Mouse (Mus musculus): Measurements from ENCODE around the gene Gbf1. TPM values are rescaled to one million over a fixed set of nuclear protein-coding genes. Genes with fewer than 3 reads are reported as not detected.

Gbf1 gene
- polyA plus RNA-seq, 1 experiment from 2014 or later, result 45.7 TPM

GRCm38 (mm10) chr19:46322144-46322995 lies 170.1 kb downstream of the Gbf1 start:
- H3K4me1 ChIP-seq (ENCODE audit: control insufficient read depth, insufficient read depth, low read length), result peaks cover 3% of the 10 kb centered on the region; the same call in 1 of the 2 replicates
- H3K36me3 ChIP-seq (ENCODE audit: control insufficient read depth, insufficient read depth, low read length), result no peaks in the 10 kb centered on the region
- 45% methylated on average over 11 of the region's 11 CpGs for WGBS (ENCODE audit: insufficient replicate concordance)
- H3K27me3 ChIP-seq (ENCODE audit: control insufficient read depth, insufficient read depth, low read length), result peaks cover 100% of the 10 kb centered on the region
- no peak overlapping the region for H3K27ac ChIP-seq (ENCODE audit: low read depth, low read length)
- H3K4me2 ChIP-seq, result no peak overlapping the region
- H3K9me3 ChIP-seq (replicated peaks; ENCODE audit: control insufficient read depth, low read length), result no peaks in the 10 kb centered on the region
- H3K9ac ChIP-seq (ENCODE audit: low read depth, low read length), result no peak overlapping the region
- H3K4me3 ChIP-seq (ENCODE audit: low read depth, low read length), result no peak overlapping the region
- no peak for ATAC-seq (replicated peaks; ENCODE audit: insufficient number of reproducible peaks, low FRiP score, low TSS enrichment)

- peaks cover 4% of the 10 kb centered on the region for H3K4me1 ChIP-seq (ENCODE audit: control insufficient read depth, insufficient read depth, low read length)
- WGBS (ENCODE audit: insufficient replicate concordance), result 67% methylated on average over 13 of the region's 13 CpGs
- H3K27me3 ChIP-seq (ENCODE audit: control insufficient read depth, insufficient read depth, low read length), result peaks cover 95% of the 10 kb centered on the region
- H3K27ac ChIP-seq (ENCODE audit: low read depth, low read length), result no peak overlapping the region
- ATAC-seq (replicated peaks; ENCODE audit: insufficient number of reproducible peaks, low FRiP score, low TSS enrichment), result no peak
- no peaks in the 10 kb centered on the region for H3K36me3 ChIP-seq (ENCODE audit: control insufficient read depth, insufficient read depth, low read length)
- no peak overlapping the region for H3K4me2 ChIP-seq
- H3K9ac ChIP-seq (ENCODE audit: low read depth, low read length), result no peak overlapping the region
- H3K4me3 ChIP-seq (ENCODE audit: low read depth, low read length), result no peak overlapping the region
- no peaks in the 10 kb centered on the region for H3K9me3 ChIP-seq (replicated peaks; ENCODE audit: control insufficient read depth, low read length)
These were observed 170.8 kb downstream of the Gbf1 start for GRCm38 (mm10) chr19:46322996-46323572.

- Histone ChIP-seq H3K4me1 (ENCODE audit: control insufficient read depth, insufficient read depth, low read length) (peaks cover 4% of the 10 kb centered on the region), H3K9me3 (replicated peaks; ENCODE audit: control insufficient read depth, low read length) (no peaks in the 10 kb centered on the region), H3K36me3 (ENCODE audit: control insufficient read depth, insufficient read depth, low read length) (no peaks in the 10 kb centered on the region), H3K9ac (ENCODE audit: low read depth, low read length) (no peak overlapping the region), H3K27me3 (ENCODE audit: control insufficient read depth, insufficient read depth, low read length) (peaks cover 88% of the 10 kb centered on the region), H3K4me2 (no peak overlapping the region), H3K4me3 (ENCODE audit: low read depth, low read length) (no peak overlapping the region), H3K27ac (ENCODE audit: low read depth, low read length) (no peak overlapping the region)
- 65% methylated on average over 5 of the region's 5 CpGs for WGBS (ENCODE audit: insufficient replicate concordance)
- ATAC-seq (replicated peaks; ENCODE audit: insufficient number of reproducible peaks, low FRiP score, low TSS enrichment), result no peak
These were observed 171.4 kb downstream of the Gbf1 start for GRCm38 (mm10) chr19:46323716-46324115.

GRCm38 (mm10) chr19:46324366-46324765 lies 172.1 kb downstream of the Gbf1 start:
- Histone ChIP-seq H3K4me3 (ENCODE audit: low read depth, low read length) (no peak overlapping the region), H3K4me2 (no peak overlapping the region), H3K4me1 (ENCODE audit: control insufficient read depth, insufficient read depth, low read length) (peaks cover 10% of the 10 kb centered on the region), H3K27ac (ENCODE audit: low read depth, low read length) (no peak overlapping the region), H3K9me3 (replicated peaks; ENCODE audit: control insufficient read depth, low read length) (no peaks in the 10 kb centered on the region), H3K9ac (ENCODE audit: low read depth, low read length) (no peak overlapping the region), H3K36me3 (ENCODE audit: control insufficient read depth, insufficient read depth, low read length) (no peaks in the 10 kb centered on the region), H3K27me3 (ENCODE audit: control insufficient read depth, insufficient read depth, low read length) (peaks cover 82% of the 10 kb centered on the region)
- no peak for ATAC-seq (replicated peaks; ENCODE audit: insufficient number of reproducible peaks, low FRiP score, low TSS enrichment)
- 62% methylated on average over 11 of the region's 11 CpGs for WGBS (ENCODE audit: insufficient replicate concordance)

GRCm38 (mm10) chr19:46324918-46325317 lies 172.6 kb downstream of the Gbf1 start:
- no peak overlapping the region for H3K4me3 ChIP-seq (ENCODE audit: low read depth, low read length)
- no peak overlapping the region for H3K4me2 ChIP-seq
- no peak for ATAC-seq (replicated peaks; ENCODE audit: insufficient number of reproducible peaks, low FRiP score, low TSS enrichment)
- peaks cover 16% of the 10 kb centered on the region for H3K4me1 ChIP-seq (ENCODE audit: control insufficient read depth, insufficient read depth, low read length)
- no peaks in the 10 kb centered on the region for H3K9me3 ChIP-seq (replicated peaks; ENCODE audit: control insufficient read depth, low read length)
- H3K27ac ChIP-seq (ENCODE audit: low read depth, low read length), result no peak overlapping the region
- 63% methylated on average over 5 of the region's 5 CpGs for WGBS (ENCODE audit: insufficient replicate concordance)
- H3K27me3 ChIP-seq (ENCODE audit: control insufficient read depth, insufficient read depth, low read length), result peaks cover 76% of the 10 kb centered on the region
- no peak overlapping the region for H3K9ac ChIP-seq (ENCODE audit: low read depth, low read length)
- no peaks in the 10 kb centered on the region for H3K36me3 ChIP-seq (ENCODE audit: control insufficient read depth, insufficient read depth, low read length)

- H3K4me3 ChIP-seq (ENCODE audit: low read depth, low read length), result no peak overlapping the region
- H3K27me3 ChIP-seq (ENCODE audit: control insufficient read depth, insufficient read depth, low read length), result peaks cover 64% of the 10 kb centered on the region
- 5% methylated on average over 27 of the region's 29 CpGs for WGBS (ENCODE audit: insufficient replicate concordance)
- no peak overlapping the region for H3K4me2 ChIP-seq
- H3K36me3 ChIP-seq (ENCODE audit: control insufficient read depth, insufficient read depth, low read length), result peaks cover 3% of the 10 kb centered on the region; the same call in 1 of the 2 replicates
- no peak overlapping the region for H3K27ac ChIP-seq (ENCODE audit: low read depth, low read length)
- no peak overlapping the region for H3K9ac ChIP-seq (ENCODE audit: low read depth, low read length)
- H3K4me1 ChIP-seq (ENCODE audit: control insufficient read depth, insufficient read depth, low read length), result peaks cover 16% of the 10 kb centered on the region
- H3K9me3 ChIP-seq (replicated peaks; ENCODE audit: control insufficient read depth, low read length), result no peaks in the 10 kb centered on the region
- no peak for ATAC-seq (replicated peaks; ENCODE audit: insufficient number of reproducible peaks, low FRiP score, low TSS enrichment)
These were observed 173.9 kb downstream of the Gbf1 start for GRCm38 (mm10) chr19:46326019-46326755.

- Histone ChIP-seq H3K4me2 (peak within 1 kb of the TSS; percentile 99), H3K27ac (ENCODE audit: low read depth, low read length) (peak within 1 kb of the TSS; percentile 60), H3K9ac (ENCODE audit: low read depth, low read length) (peak within 1 kb of the TSS; percentile 73), H3K36me3 (ENCODE audit: control insufficient read depth, insufficient read depth, low read length) (peaks cover 3% of the 10 kb centered on the region; the same call in 1 of the 2 replicates), H3K4me3 (ENCODE audit: low read depth, low read length) (peak within 1 kb of the TSS; percentile 64), H3K27me3 (ENCODE audit: control insufficient read depth, insufficient read depth, low read length) (peaks cover 57% of the 10 kb centered on the region), H3K4me1 (ENCODE audit: control insufficient read depth, insufficient read depth, low read length) (peaks cover 16% of the 10 kb centered on the region), H3K9me3 (replicated peaks; ENCODE audit: control insufficient read depth, low read length) (no peaks in the 10 kb centered on the region)
- WGBS (ENCODE audit: insufficient replicate concordance), result under 1% methylated on average over 35 of the region's 35 CpGs
- no peak for ATAC-seq (replicated peaks; ENCODE audit: insufficient number of reproducible peaks, low FRiP score, low TSS enrichment)
These were observed 174.5 kb downstream of the Gbf1 start, which contains the start of gene Psd for GRCm38 (mm10) chr19:46326756-46327305. Psd (minus strand) TSS chr19:46327156.

- peaks cover 50% of the 10 kb centered on the region for H3K27me3 ChIP-seq (ENCODE audit: control insufficient read depth, insufficient read depth, low read length)
These were observed 175.3 kb downstream of the Gbf1 start for GRCm38 (mm10) chr19:46327531-46328064.

More at GRCm38 (mm10) chr19:46327531-46328064, 175.3 kb downstream of the Gbf1 start:
- H3K4me3 ChIP-seq (ENCODE audit: low read depth, low read length), result peak overlapping the region; percentile 64
- no peaks in the 10 kb centered on the region for H3K9me3 ChIP-seq (replicated peaks; ENCODE audit: control insufficient read depth, low read length)
- H3K36me3 ChIP-seq (ENCODE audit: control insufficient read depth, insufficient read depth, low read length), result peaks cover 3% of the 10 kb centered on the region; the same call in 1 of the 2 replicates
- peak overlapping the region; percentile 73 for H3K9ac ChIP-seq (ENCODE audit: low read depth, low read length)
- no peak for ATAC-seq (replicated peaks; ENCODE audit: insufficient number of reproducible peaks, low FRiP score, low TSS enrichment)
- H3K4me2 ChIP-seq, result peak overlapping the region; percentile 99
- no peak overlapping the region for H3K27ac ChIP-seq (ENCODE audit: low read depth, low read length)
- 25% methylated on average over 14 of the region's 14 CpGs for WGBS (ENCODE audit: insufficient replicate concordance)
- H3K4me1 ChIP-seq (ENCODE audit: control insufficient read depth, insufficient read depth, low read length), result peaks cover 16% of the 10 kb centered on the region

Measured in heart, embryonic 11.5 days (tissue).